Mouse (Mus musculus) hindbrain, embryonic 12.5 days (tissue): ENCODE results near the gene Tmem147. TPM values are rescaled to one million over a fixed set of nuclear protein-coding genes. Genes with fewer than 3 reads are reported as not detected.

Experiments
- ATAC-seq: fragments of 200-750 bp; cut with Nextera tagmentation; 2 replicates; pipeline ENCODE4 v1.8.0; 2017; ENCODE audit warnings: moderate TSS enrichment; ENCODE audit not compliant: low FRiP score
- H3K27ac ChIP-seq: fragments of 300-500 bp; sonication (generic); 2 replicates; pipeline ENCODE4 v1.5.1; 2016; ENCODE audit warnings: mild to moderate bottlenecking
- H3K27me3 ChIP-seq: fragments of 300-500 bp; sonication (generic); 2 replicates; pipeline ENCODE4 v1.6.1; 2016; ENCODE audit warnings: mild to moderate bottlenecking
- H3K36me3 ChIP-seq: fragments of 300-500 bp; sonication (generic); 2 replicates; pipeline ENCODE4 v1.6.1; 2016; ENCODE audit warnings: mild to moderate bottlenecking
- H3K4me1 ChIP-seq: fragments of 300-500 bp; sonication (generic); 2 replicates; pipeline ENCODE4 v1.6.1; 2016
- H3K4me2 ChIP-seq: fragments of 300-500 bp; sonication (generic); replicated peaks from 2 replicates; pipeline ENCODE4 v1.6.1; 2016; ENCODE audit warnings: mild to moderate bottlenecking
- H3K4me3 ChIP-seq: fragments of 300-500 bp; sonication (generic); 2 replicates; pipeline ENCODE4 v1.5.1; 2016; ENCODE audit warnings: mild to moderate bottlenecking
- H3K9ac ChIP-seq: fragments of 300-500 bp; sonication (generic); 2 replicates; pipeline ENCODE4 v1.6.1; 2016; ENCODE audit warnings: mild to moderate bottlenecking, moderate library complexity
- H3K9me3 ChIP-seq: fragments of 300-500 bp; sonication (generic); replicated peaks from 2 replicates; pipeline ENCODE4 v1.6.1; 2016; ENCODE audit warnings: mild to moderate bottlenecking
- WGBS: fragments of 180-500 bp; shearing (Covaris S2); methylation state at CpG from one replicate; pipeline ENCODE4 v1.1.7; 2016; 5-methylcytosine and 5-hydroxymethylcytosine counted together
- polyA plus RNA-seq: library from polyadenylated mRNA; unstranded; fragments of >200 nt; fragmentation: Nextera tagmentation; extraction: Ambion mirVana; gene quantifications from 2 replicates; pipeline ENCODE4 v1.2.1, GENCODE M21; 2016

The Tmem147 gene
- polyA plus RNA-seq, 1 experiment from 2014 or later = 164 TPM

GRCm38 (mm10) chr7:30719669-30720068 is 9.7 kb downstream of the Tmem147 start:
- peaks cover 13% of the 10 kb centered on the region for H3K4me1 ChIP-seq
- no peaks in the 10 kb centered on the region for H3K36me3 ChIP-seq
- no peak overlapping the region for H3K27ac ChIP-seq
- peaks cover 48% of the 10 kb centered on the region for H3K27me3 ChIP-seq
- whole genome bisulfite sequencing = 92% methylated on average over 5 of the region's 5 CpGs
- no peaks in the 10 kb centered on the region for H3K9me3 ChIP-seq
- H3K4me3 ChIP-seq = no peak overlapping the region
- no peak for ATAC-seq
- H3K4me2 ChIP-seq = no peak overlapping the region
- no peak overlapping the region for H3K9ac ChIP-seq

DNA sequence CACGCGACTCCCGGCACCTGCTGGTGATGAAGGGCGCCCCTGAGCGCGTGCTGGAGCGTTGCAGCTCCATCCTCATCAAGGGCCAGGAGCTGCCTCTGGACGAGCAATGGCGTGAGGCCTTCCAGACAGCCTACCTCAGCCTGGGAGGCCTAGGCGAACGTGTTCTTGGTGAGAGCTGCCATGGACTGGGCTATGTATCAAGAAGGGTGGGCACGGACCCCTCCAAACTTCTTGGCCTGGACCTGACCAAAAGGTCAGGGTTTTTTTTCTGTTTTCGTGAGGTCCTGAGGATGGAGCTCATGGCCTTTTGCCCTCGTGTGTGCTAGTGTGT is 11.7 kb downstream of the Tmem147 start:
- Histone ChIP-seq H3K9ac (peak overlapping the region; percentile 27; the same call in 1 of the 2 replicates), H3K27ac (no peak overlapping the region)

DNA sequence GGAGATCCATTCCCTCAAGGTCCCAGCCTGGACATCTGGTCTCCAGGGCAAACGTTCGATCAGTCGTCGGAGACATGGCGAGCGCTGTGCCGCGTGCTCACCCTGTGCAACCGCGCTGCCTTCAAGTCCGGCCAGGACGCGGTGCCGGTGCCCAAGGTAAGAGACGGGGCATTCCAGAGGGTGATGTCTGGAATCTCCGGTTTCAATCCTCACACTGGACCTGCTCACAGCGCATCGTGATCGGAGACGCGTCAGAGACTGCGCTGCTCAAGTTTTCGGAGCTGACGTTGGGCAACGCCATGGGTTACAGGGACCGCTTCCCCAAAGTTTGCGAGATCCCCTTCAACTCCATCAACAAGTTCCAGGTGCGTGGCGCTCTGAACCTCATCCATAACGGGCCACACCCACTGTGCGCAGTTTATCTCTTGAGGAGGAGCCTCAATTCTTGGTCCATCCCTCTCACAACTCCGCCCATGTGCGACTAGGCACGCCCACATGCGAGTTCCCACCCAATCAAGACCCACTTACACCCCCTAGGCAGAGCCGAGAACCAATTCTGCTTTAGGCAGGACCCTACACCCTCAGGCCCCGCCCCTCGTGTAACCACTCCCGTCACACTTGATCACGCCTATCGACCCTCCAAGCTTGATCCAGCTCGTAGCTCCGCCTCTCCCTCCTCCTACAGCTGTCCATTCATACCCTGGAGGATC is 12.2 kb downstream of the Tmem147 start:
- no peak overlapping the region for H3K27ac ChIP-seq
- peak overlapping the region; percentile 29 for H3K4me3 ChIP-seq
- H3K9ac ChIP-seq = peak overlapping the region; percentile 27; the same call in 1 of the 2 replicates
- peaks cover 52% of the 10 kb centered on the region for H3K27me3 ChIP-seq
- H3K36me3 ChIP-seq = no peaks in the 10 kb centered on the region
- H3K9me3 ChIP-seq = no peaks in the 10 kb centered on the region
- 2% methylated on average over 43 of the region's 43 CpGs for WGBS
- peak overlapping the region; percentile 53 for H3K4me2 ChIP-seq
- peaks cover 13% of the 10 kb centered on the region for H3K4me1 ChIP-seq
- peak; percentile 90 for ATAC-seq

More for the DNA sequence above, 11.7 kb downstream of the Tmem147 start:
- H3K27me3 ChIP-seq = peaks cover 49% of the 10 kb centered on the region
- H3K4me2 ChIP-seq = peak overlapping the region; percentile 53
- ATAC-seq = no peak; the same call in 1 of the 2 replicates
- H3K4me1 ChIP-seq = peaks cover 13% of the 10 kb centered on the region
- no peaks in the 10 kb centered on the region for H3K9me3 ChIP-seq
- 12% methylated on average over 14 of the region's 14 CpGs for WGBS
- H3K4me3 ChIP-seq = peak overlapping the region; percentile 29
- no peaks in the 10 kb centered on the region for H3K36me3 ChIP-seq

DNA sequence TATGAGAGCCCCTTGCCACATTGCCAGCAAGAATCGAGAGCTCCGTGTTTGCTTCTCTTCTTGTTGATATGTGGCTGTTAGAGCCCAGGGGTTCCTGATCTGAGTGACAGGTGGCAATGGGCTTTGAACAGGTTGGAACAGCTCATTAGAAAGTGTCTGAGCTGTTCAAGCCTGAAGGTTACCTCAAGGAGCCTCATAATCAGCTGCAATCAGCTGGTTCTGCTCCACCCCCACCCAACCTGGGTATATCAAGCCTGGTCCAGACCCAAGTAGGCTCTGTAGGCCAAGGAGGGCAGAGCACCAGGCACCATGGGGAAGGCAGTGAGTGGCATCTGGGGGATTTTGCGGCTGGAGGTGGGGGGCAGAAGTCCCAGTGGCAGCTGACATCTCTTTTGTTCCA is 17.4 kb downstream of the Tmem147 start, which contains the start of gene Atp4a:
Gene Atp4a, plus strand, starts transcription at position 268 of the 400 bp plus-strand sequence.
- no peak within 1 kb of the TSS for H3K4me3 ChIP-seq
- no peaks in the 10 kb centered on the region for H3K36me3 ChIP-seq
- H3K9me3 ChIP-seq = no peaks in the 10 kb centered on the region
- no peak within 1 kb of the TSS for H3K9ac ChIP-seq
- H3K4me1 ChIP-seq = peaks cover 1% of the 10 kb centered on the region
- ATAC-seq = no peak
- 81% methylated on average over 3 of the region's 3 CpGs for WGBS
- peaks cover 30% of the 10 kb centered on the region for H3K27me3 ChIP-seq
- H3K27ac ChIP-seq = no peak within 1 kb of the TSS
- no peak within 1 kb of the TSS for H3K4me2 ChIP-seq

- H3K4me3 ChIP-seq = no peak overlapping the region
- ATAC-seq = no peak
- H3K9me3 ChIP-seq = no peaks in the 10 kb centered on the region
- no peaks in the 10 kb centered on the region for H3K36me3 ChIP-seq
- WGBS = 95% methylated on average over 1 of the region's 1 CpGs
- H3K4me2 ChIP-seq = no peak overlapping the region
- peaks cover 5% of the 10 kb centered on the region; the same call in 1 of the 2 replicates for H3K27me3 ChIP-seq
- no peak overlapping the region for H3K9ac ChIP-seq
- no peak overlapping the region for H3K27ac ChIP-seq
- no peaks in the 10 kb centered on the region for H3K4me1 ChIP-seq
Observed at GRCm38 (mm10) chr7:30707441-30707840, 21.9 kb downstream of the Tmem147 start.

DNA sequence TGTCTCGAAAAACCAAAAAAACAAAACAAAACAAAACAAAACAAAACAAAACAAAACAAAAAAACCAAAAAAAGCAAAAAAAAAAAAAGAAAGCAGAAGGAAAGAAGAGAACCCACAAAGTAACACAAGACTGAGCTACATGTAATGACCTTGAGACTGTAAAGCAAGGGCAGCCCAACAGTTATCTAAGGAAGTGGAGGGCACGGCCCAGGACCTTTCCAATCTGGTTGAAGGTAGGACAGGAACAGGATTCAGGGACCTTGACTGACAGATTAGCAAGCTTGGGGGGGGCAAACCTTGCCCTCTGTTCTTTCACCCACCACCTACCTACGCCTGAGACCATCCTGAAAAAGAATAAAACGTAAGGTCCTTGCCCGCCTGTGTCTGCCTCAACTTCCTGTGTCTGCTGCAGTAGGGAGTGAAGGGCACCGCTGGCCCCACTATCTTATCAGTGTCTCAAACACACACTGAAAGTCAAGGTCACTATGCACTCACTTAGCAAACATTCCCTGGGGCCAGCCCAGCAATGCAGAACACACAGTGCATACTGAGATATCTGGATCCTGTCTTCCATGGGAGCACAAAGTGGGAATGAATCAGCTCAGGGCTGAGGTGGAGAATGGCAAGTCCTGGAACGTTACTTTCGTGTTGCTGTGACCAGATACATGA is 23.0 kb downstream of the Tmem147 start:
- H3K4me3 ChIP-seq = no peak overlapping the region
- H3K27ac ChIP-seq = no peak overlapping the region
- no peaks in the 10 kb centered on the region for H3K36me3 ChIP-seq
- H3K27me3 ChIP-seq = 0 out of 2 replicates have a peak, but pooled peaks cover 3% of the 10 kb centered on the region
- H3K4me1 ChIP-seq = no peaks in the 10 kb centered on the region
- no peak overlapping the region for H3K4me2 ChIP-seq
- H3K9ac ChIP-seq = no peak overlapping the region
- whole genome bisulfite sequencing = 82% methylated on average over 8 of the region's 8 CpGs
- ATAC-seq = no peak
- no peaks in the 10 kb centered on the region for H3K9me3 ChIP-seq

- no peak for ATAC-seq
- Histone ChIP-seq H3K9ac (no peak within 1 kb of the TSS), H3K4me3 (no peak within 1 kb of the TSS), H3K27ac (no peak within 1 kb of the TSS), H3K4me1 (no peaks in the 10 kb centered on the region), H3K27me3 (no peaks in the 10 kb centered on the region), H3K36me3 (no peaks in the 10 kb centered on the region), H3K9me3 (no peaks in the 10 kb centered on the region), H3K4me2 (no peak within 1 kb of the TSS)
- WGBS = 37% methylated on average over 9 of the region's 9 CpGs
Observed at GRCm38 (mm10) chr7:30698589-30698988, 30.8 kb downstream of the Tmem147 start, which contains the start of gene 2200002J24Rik. Gene 2200002J24Rik, plus strand, starts transcription at chr7:30698926.

DNA sequence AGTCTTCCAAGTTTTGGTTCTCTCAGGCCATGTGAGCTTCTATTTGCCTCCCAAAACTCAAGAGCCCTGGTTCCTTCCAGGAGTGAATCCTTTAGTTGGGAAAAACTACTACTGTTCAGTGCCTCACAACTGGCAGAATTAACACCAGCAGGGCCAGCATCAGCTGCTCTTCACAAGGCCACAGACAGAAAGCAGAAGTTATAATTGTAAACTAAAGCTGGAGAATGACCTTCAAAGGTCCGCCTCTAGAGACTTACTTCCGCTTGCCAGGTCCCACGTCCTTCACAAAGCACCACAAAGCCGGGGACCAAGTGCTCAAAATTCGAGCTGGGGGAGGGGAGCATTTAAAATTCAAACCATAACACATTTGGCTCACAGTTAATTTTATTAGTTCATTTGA is 31.2 kb downstream of the Tmem147 start:
- WGBS = 64% methylated on average over 5 of the region's 5 CpGs
- Histone ChIP-seq H3K27ac (no peak overlapping the region), H3K9ac (no peak overlapping the region), H3K9me3 (no peaks in the 10 kb centered on the region), H3K4me3 (no peak overlapping the region), H3K4me2 (no peak overlapping the region), H3K27me3 (no peaks in the 10 kb centered on the region), H3K4me1 (no peaks in the 10 kb centered on the region), H3K36me3 (no peaks in the 10 kb centered on the region)
- no peak for ATAC-seq

GRCm38 (mm10) chr7:30688325-30688724 is 41.0 kb downstream of the Tmem147 start:
- H3K4me1 ChIP-seq = no peaks in the 10 kb centered on the region
- H3K9me3 ChIP-seq = no peaks in the 10 kb centered on the region
- no peak overlapping the region for H3K27ac ChIP-seq
- no peak for ATAC-seq
- H3K36me3 ChIP-seq = no peaks in the 10 kb centered on the region
- 70% methylated on average over 6 of the region's 6 CpGs for WGBS
- H3K9ac ChIP-seq = no peak overlapping the region
- H3K4me2 ChIP-seq = no peak overlapping the region
- H3K4me3 ChIP-seq = no peak overlapping the region
- H3K27me3 ChIP-seq = peaks cover 21% of the 10 kb centered on the region

DNA sequence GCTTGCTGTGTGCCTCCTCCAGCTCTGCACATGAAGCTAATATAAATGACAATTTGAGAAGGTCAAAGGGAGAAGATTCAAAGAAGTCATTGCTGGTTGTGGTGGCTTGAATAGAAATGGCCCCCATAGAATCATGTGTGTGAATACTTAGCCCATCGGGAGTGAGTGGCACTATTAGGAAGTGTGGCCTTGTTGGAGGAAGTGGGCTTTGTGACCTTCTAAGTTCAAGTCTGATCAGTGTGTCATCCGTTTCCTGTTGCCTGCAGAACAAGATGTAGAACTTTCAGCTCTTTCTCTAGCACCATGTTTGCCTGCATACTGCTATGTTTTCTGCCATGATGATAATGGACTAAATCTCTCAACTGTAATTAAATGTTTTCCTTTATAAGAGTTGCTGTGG is 45.9 kb downstream of the Tmem147 start:
- Histone ChIP-seq H3K4me2 (no peak overlapping the region), H3K4me1 (no peaks in the 10 kb centered on the region), H3K4me3 (no peak overlapping the region), H3K27ac (no peak overlapping the region), H3K27me3 (peaks cover 21% of the 10 kb centered on the region), H3K9ac (no peak overlapping the region), H3K9me3 (no peaks in the 10 kb centered on the region), H3K36me3 (no peaks in the 10 kb centered on the region)
- ATAC-seq = no peak
- 84% methylated on average over 2 of the region's 2 CpGs for WGBS

DNA sequence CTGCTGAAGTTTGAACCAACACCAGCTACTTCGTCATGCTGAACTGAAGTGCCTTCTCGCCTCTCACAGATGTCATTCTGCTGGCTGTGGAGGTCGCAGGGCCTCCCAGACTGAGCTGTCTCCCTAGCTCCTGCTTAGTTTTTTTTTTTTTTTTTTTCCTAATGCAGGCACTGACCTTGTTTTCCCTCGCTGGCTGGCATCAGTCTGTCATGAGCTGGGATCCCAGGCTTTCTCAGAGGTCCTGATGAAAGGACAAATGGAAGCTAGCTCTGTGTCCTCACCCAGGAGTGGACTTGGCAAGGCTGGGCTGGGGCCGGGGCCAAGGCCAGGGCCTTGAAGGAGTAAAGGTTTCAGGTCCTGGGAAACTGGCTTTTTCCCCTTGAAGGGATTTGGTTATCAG is 47.4 kb downstream of the Tmem147 start:
- peaks cover 6% of the 10 kb centered on the region for H3K27me3 ChIP-seq
- H3K4me2 ChIP-seq = no peak overlapping the region
- H3K9ac ChIP-seq = no peak overlapping the region
- ATAC-seq = no peak
- no peak overlapping the region for H3K4me3 ChIP-seq
- no peak overlapping the region for H3K27ac ChIP-seq
- H3K9me3 ChIP-seq = no peaks in the 10 kb centered on the region
- H3K4me1 ChIP-seq = no peaks in the 10 kb centered on the region
- no peaks in the 10 kb centered on the region for H3K36me3 ChIP-seq
- 71% methylated on average over 5 of the region's 5 CpGs for WGBS

DNA sequence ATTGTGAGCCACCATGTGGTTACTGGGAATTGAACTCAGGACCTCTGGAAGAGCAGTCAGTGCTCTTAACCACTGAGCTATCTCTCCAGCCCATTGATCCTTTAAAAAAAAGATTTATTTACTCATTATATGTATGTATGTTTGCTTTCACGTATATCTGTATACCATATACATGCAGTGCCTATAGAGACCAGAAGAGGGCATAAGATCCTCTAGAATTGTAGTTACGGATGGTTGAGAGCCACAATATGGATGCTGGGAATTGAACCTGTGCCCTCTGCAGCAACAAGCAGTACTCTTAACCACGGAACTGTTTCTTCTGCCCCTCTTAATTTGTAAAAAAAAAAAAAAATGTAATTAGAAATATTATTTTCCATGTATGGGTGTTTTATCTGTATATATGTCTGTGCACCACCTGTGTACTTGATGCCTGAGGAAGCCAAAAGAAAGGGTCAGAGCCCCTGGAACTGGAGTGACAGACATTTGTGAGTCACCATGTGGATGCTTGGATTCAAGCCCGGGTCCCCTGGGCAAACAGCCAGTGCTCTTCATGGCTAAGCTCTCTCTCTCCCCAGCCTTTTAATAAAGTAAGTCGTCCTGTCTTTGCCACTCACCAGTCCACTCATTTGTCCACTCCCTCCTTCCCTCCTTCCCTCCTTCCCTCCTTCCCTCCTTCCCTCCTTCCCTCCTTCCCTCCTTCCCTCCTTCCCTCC is 50.9 kb downstream of the Tmem147 start:
- Histone ChIP-seq H3K9ac (no peak overlapping the region), H3K27ac (no peak overlapping the region), H3K36me3 (no peaks in the 10 kb centered on the region), H3K4me2 (no peak overlapping the region), H3K27me3 (peaks cover 2% of the 10 kb centered on the region; the same call in 1 of the 2 replicates), H3K4me1 (no peaks in the 10 kb centered on the region), H3K4me3 (no peak overlapping the region), H3K9me3 (no peaks in the 10 kb centered on the region)
- WGBS = 77% methylated on average over 5 of the region's 5 CpGs
- ATAC-seq = no peak
